Mouse (Mus musculus): ENCODE results near the gene Gm49721. TPM values are rescaled to one million over a fixed set of nuclear protein-coding genes. Genes with fewer than 3 reads are reported as not detected.
A peak's percentile ranks its signal among the peaks of the same experiment; 100 is the strongest.
"Not testable (repeated sequence)": the region's sequence is repeated elsewhere in the genome, so short reads cannot be mapped to it uniquely, and the experiment has no call there.

The Gm49721 gene
- total and polyA plus RNA-seq, 2 experiments from 2014 or later: 0.13 to 0.19 TPM

DNA sequence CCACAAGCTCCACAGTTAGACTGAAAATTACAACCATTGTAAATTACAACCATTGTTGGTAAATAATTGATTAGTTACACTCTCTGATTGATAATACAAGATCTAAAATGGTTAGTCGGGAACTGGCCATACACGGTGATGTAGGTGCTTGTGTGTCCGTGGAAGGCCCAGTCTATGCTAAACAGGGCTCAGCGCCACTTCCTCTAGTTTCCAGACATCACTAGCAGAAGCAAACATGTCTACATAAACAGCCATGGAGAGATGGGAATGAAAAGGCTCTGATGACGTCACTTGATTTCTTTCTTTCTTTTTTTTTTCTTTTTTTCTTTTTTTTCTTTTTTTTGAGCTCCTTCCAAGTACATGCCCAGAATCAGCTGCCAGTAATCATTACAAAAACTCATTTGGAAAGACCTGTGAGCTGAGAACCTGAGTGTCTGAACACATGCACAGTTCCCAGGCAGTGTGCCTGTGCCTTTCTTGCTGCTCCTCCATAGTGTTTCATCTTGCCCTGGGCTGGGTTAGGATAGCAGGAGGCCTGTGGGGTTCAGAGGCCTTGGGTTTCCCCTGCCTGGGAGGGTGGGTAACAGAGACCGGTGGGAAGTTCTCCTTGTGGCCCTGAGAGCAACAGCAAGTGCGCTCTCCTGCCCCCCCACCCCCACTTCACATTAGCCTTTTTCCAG is 91.0 kb downstream of the Gm49721 start:
- not testable (repeated sequence) for H3K36me3 ChIP-seq (ENCODE audit: insufficient read depth); H3K4me2 ChIP-seq (ENCODE audit: low read depth); H3K4me1 ChIP-seq (ENCODE audit: insufficient read depth); H3K9me3 ChIP-seq (ENCODE audit: low read length); H3K27ac ChIP-seq (ENCODE audit: low read depth, low read length); H3K27me3 ChIP-seq (ENCODE audit: insufficient read depth, low read length); H3K9ac ChIP-seq; H3K4me3 ChIP-seq (ENCODE audit: low read depth, low read length)
- peak; percentile 58; the same call in 1 of the 2 replicates for ATAC-seq
- peak; percentile 27 for DNase-seq
- WGBS: 59% methylated on average over 5 of the region's 7 CpGs

- ATAC-seq (peak; percentile 58; the same call in 1 of the 2 replicates), DNase-seq (peak; percentile 45)
- WGBS: 34% methylated on average over 3 of the region's 3 CpGs
- not testable (repeated sequence) for H3K27ac ChIP-seq (ENCODE audit: low read depth, low read length); H3K4me2 ChIP-seq (ENCODE audit: low read depth); H3K36me3 ChIP-seq (ENCODE audit: insufficient read depth); H3K9me3 ChIP-seq (ENCODE audit: low read length); H3K4me3 ChIP-seq (ENCODE audit: low read depth, low read length); H3K4me1 ChIP-seq (ENCODE audit: insufficient read depth); H3K9ac ChIP-seq; H3K27me3 ChIP-seq (ENCODE audit: insufficient read depth, low read length)
- TF ChIP-seq CTCF (IDR thresholded peaks at IDR 0.05; ENCODE audit: low read depth): peak; percentile 73
Measured at GRCm38 (mm10) chr17:7074494-7074893, 95.8 kb downstream of the Gm49721 start.

DNA sequence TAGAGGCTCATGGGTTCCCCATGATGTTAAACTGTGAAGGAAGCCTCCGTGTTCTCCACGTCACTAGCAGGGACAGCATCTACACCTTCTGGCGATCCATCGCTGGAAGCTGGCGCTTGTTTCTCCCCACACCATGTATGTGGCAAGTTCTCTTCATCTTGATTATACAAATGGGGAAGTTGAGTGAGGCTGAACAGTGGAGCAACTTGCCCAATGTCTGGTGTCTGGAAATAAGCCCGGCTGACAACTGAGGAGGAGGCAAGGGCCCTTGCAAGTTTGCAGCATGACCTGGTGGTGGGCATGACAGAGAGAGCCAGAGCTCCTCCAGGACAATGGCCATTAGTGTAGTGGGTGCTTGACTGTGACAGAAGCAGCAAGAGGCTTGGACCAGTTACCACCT is 96.8 kb downstream of the Gm49721 start:
- not testable (repeated sequence) for H3K4me2 ChIP-seq (ENCODE audit: low read depth); H3K27me3 ChIP-seq (ENCODE audit: insufficient read depth, low read length); H3K36me3 ChIP-seq (ENCODE audit: insufficient read depth); H3K9ac ChIP-seq; ATAC-seq; H3K9me3 ChIP-seq (ENCODE audit: low read length); DNase-seq; H3K4me1 ChIP-seq (ENCODE audit: insufficient read depth); H3K27ac ChIP-seq (ENCODE audit: low read depth, low read length); H3K4me3 ChIP-seq (ENCODE audit: low read depth, low read length)
- 93% methylated on average over 5 of the region's 6 CpGs for WGBS

DNA sequence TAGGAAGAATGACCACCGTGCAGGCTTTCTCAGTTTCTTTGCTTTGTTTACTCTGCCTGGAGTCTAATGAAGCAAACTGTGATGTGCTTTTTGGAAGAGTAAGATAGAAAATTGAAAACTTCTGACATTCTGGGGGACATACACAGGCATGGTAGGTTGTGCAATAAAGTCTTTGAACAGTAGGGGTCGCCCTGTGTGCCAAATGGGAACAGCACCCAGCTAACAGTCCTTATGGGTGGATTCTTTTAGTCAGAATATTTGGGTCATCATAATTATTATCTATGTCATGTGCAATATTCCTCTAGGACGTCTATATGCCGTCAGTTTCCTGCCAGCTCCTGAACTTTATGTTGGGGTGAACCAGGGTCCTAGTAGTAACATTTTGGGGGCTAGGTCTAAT is 100.9 kb downstream of the Gm49721 start:
- H3K27ac ChIP-seq (ENCODE audit: low read depth, low read length); H3K27me3 ChIP-seq (ENCODE audit: insufficient read depth, low read length); H3K9ac ChIP-seq; H3K4me2 ChIP-seq (ENCODE audit: low read depth); H3K36me3 ChIP-seq (ENCODE audit: insufficient read depth); H3K4me3 ChIP-seq (ENCODE audit: low read depth, low read length); H3K9me3 ChIP-seq (ENCODE audit: low read length); DNase-seq; H3K4me1 ChIP-seq (ENCODE audit: insufficient read depth): not testable (repeated sequence)
- peak; percentile 60; the same call in 1 of the 2 replicates for ATAC-seq
- WGBS: 0% methylated on average over 1 of the region's 4 CpGs
- peak; percentile 44 for TF ChIP-seq CTCF (IDR thresholded peaks at IDR 0.05; ENCODE audit: low read depth)

DNA sequence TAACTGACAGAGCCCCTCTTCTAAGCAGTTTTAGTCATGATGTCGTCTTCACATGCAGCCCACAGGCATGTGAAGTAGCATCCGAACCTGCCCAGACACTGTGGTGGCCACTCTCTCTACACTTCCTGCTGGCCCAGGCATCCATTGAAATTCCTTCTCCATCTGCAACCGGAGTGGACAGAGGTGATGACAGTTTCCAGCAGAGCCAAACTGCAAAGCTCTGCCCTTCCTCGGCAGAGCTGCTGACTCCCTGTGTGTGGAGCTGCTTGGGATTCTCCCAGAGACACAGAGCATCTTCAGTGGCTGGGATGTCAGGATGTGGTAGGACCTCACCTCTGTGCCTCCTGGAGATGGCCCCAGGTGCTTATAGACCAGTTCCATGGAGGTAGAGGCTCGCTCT is 105.8 kb downstream of the Gm49721 start:
- H3K27ac ChIP-seq (ENCODE audit: low read depth, low read length); H3K36me3 ChIP-seq (ENCODE audit: insufficient read depth); H3K9ac ChIP-seq; DNase-seq; ATAC-seq; H3K4me1 ChIP-seq (ENCODE audit: insufficient read depth); H3K9me3 ChIP-seq (ENCODE audit: low read length); H3K27me3 ChIP-seq (ENCODE audit: insufficient read depth, low read length); H3K4me3 ChIP-seq (ENCODE audit: low read depth, low read length); H3K4me2 ChIP-seq (ENCODE audit: low read depth): not testable (repeated sequence)
- no CpG with 5 or more reads among the region's 5 CpGs for WGBS

DNA sequence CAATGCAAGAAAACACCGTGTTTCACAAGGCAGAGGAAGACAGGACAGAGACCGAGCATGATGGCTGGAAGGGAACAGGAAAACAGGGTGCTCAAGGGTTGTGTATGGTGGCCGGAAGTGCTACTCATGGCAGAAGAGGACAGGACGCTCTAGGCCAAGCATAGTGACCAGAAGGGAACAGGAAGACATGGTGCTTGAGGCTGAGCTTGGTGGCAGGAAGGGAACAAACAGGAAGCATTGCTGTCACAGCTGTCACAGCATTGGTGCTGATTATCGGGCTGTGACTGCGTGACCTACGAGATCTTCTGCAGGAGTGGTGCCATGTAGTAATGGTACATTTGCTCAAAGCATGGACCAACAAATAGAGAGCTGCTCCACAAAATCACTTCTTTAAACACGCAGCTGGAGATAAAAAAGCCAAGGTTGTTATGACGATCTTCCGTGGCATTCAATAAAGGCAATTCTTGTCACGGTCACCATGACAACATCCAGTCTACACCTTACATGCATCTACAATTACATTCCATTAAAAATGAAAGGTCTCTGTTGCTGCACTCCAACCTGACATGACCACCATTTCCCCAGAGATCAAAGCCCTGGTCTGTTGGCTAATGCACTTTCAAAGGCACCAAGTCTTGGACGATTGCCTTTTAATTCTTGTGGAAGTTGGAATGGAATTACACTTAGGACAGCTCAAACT is 106.9 kb downstream of the Gm49721 start:
- H3K4me2 ChIP-seq (ENCODE audit: low read depth); H3K27ac ChIP-seq (ENCODE audit: low read depth, low read length); H3K4me3 ChIP-seq (ENCODE audit: low read depth, low read length); H3K27me3 ChIP-seq (ENCODE audit: insufficient read depth, low read length); H3K9me3 ChIP-seq (ENCODE audit: low read length); H3K9ac ChIP-seq; H3K4me1 ChIP-seq (ENCODE audit: insufficient read depth); DNase-seq; H3K36me3 ChIP-seq (ENCODE audit: insufficient read depth): not testable (repeated sequence)
- no CpG with 5 or more reads among the region's 12 CpGs for WGBS
- ATAC-seq: peak; percentile 68

DNA sequence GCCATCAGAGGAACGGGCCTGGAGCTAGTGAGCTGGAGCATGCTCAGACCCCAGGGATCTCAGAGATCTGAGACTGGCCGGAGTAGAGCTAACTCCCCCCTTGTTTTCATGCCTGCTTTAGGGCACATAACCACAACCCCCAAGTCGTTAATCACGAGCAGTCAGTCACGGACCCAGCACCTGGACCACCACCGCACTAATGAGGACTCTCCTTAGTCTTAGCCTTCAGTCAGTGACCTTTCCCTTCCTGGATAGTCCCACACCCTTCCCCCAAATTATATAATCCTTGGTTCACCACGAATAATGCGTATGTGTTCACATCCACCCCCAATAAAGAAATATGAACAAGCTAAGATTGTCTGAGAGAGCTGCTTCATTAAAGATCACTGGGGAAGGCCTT is 108.1 kb downstream of the Gm49721 start:
- not testable (repeated sequence) for ATAC-seq; H3K4me1 ChIP-seq (ENCODE audit: insufficient read depth)
- 70% methylated on average over 6 of the region's 8 CpGs for WGBS

More for the DNA sequence above, 108.1 kb downstream of the Gm49721 start:
- not testable (repeated sequence) for H3K27ac ChIP-seq (ENCODE audit: low read depth, low read length); H3K9me3 ChIP-seq (ENCODE audit: low read length); DNase-seq; H3K27me3 ChIP-seq (ENCODE audit: insufficient read depth, low read length); H3K9ac ChIP-seq; H3K4me3 ChIP-seq (ENCODE audit: low read depth, low read length); H3K36me3 ChIP-seq (ENCODE audit: insufficient read depth); H3K4me2 ChIP-seq (ENCODE audit: low read depth)

Other genes starting within 250 kb of the Gm49721 start
- 37.8 and 45.4 TPM in 2 replicates for gene Ezr, start 196.1 kb upstream of the Gm49721 start, total RNA-seq (2014; rRNA removed)
- 51.6 and 60.2 TPM in 2 replicates for gene Ezr, start 196.1 kb upstream of the Gm49721 start, polyA plus RNA-seq (2015; fragmentation: Nextera tagmentation; extraction: Ambion mirVana)
- gene Rsph3b, start 30.2 kb upstream of the Gm49721 start, total RNA-seq (2014; rRNA removed): 34.3 and 41.5 TPM in 2 replicates
- 50.0 and 60.2 TPM in 2 replicates for gene Rsph3b, start 30.2 kb upstream of the Gm49721 start, polyA plus RNA-seq (2015; fragmentation: Nextera tagmentation; extraction: Ambion mirVana)
- 42.7 and 42.9 TPM in 2 replicates for gene Tagap1, start 17.7 kb upstream of the Gm49721 start, total RNA-seq (2014; rRNA removed)
- 35.5 and 46.2 TPM in 2 replicates for gene Tagap1, start 17.7 kb upstream of the Gm49721 start, polyA plus RNA-seq (2015; fragmentation: Nextera tagmentation; extraction: Ambion mirVana)
- 25.3 and 46.0 TPM in 2 replicates for gene Rnaset2b, start 8.3 kb upstream of the Gm49721 start, total RNA-seq (2014; rRNA removed)
- 102 and 107 TPM in 2 replicates for gene Rnaset2b, start 8.3 kb upstream of the Gm49721 start, polyA plus RNA-seq (2015; fragmentation: Nextera tagmentation; extraction: Ambion mirVana)
- not detected in 2 replicates for gene Gm1604a, start 46.7 kb downstream of the Gm49721 start, total RNA-seq (2014; rRNA removed)
- 0.29 and 0.57 TPM in 2 replicates for gene Gm1604a, start 46.7 kb downstream of the Gm49721 start, polyA plus RNA-seq (2015; fragmentation: Nextera tagmentation; extraction: Ambion mirVana)
- 28.2 and 40.7 TPM in 2 replicates for gene Rps6ka2, start 191.2 kb downstream of the Gm49721 start, total RNA-seq (2014; rRNA removed)
- gene Rps6ka2, start 191.2 kb downstream of the Gm49721 start, polyA plus RNA-seq (2015; fragmentation: Nextera tagmentation; extraction: Ambion mirVana): 12.0 and 16.8 TPM in 2 replicates